Mouse (Mus musculus): ENCODE data around the gene Gopc.
"Not testable (repeated sequence)": the region's sequence is repeated elsewhere in the genome, so short reads cannot be mapped to it uniquely, and the experiment has no call there.

Gene Gopc

DNA sequence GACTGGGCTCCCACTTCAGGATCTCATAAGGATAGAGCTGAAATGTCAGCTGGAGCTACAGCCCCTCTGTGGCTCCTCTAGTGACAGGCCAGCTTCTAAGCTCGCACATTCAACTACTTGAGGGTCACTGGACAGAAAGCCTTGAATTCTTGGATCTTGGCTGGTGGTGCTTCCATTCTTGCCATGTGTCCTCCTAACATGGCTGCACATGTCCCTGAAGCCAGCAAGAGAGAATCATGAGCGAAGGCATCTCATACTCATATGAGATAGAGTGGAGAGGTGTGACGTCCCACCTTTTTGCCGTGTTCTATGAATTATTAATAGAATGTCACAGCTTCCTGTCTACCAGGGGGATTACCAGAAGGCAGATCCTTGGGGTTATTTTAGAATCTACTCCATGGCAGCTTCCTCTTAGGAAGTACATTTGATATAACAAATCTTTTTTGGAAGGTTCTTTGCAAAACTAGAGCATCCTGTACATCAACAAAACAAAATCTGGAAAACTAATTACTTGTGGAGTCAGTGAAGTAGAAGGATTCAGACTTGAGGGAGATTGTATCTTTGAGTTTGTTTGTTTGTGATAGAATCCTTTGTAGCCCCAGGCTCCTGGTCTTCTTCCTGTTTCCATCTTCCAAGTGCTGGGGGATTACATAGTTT, 87.9 kb downstream of the Gopc start:
- no peak for DNase-seq

GRCm38 (mm10) chr10:52292391-52292790, 89.5 kb downstream of the Gopc start:
- DNase-seq, result not testable (repeated sequence)

- no peak for DNase-seq
Measured at GRCm38 (mm10) chr10:52289261-52289660, 92.7 kb downstream of the Gopc start.

- DNase-seq, result no peak
Measured at GRCm38 (mm10) chr10:52287852-52288533, 93.9 kb downstream of the Gopc start.

Data from liver (tissue).